Mouse (Mus musculus): ENCODE data around the gene Zfp503.

DNA sequence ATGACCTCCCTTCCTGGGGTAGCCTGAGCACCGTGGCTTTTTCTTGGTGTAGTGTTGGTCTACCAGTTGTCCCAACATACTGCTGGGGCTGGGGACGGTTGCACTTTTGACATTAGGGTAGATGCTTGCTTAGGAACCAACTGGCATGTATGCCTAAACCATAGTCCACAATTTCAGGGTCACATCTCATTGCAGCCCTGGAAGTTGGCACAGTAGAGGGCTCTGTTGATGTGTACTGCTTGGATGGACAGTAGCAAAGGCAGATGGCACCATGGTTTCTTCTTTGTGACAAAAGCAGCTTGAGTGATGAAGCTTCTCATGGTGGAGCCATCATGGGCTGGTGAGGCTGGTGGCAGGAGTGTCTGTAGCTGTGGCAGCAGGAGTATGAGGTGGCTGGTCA lies 52.3 kb downstream of the Zfp503 start:
- TF ChIP-seq POLR2A (IDR thresholded peaks at IDR 0.05; ENCODE audit: insufficient read length, low read depth) (no peak), TCF12 (IDR thresholded peaks at IDR 0.05; ENCODE audit: insufficient read depth, poor library complexity, severe bottlenecking) (no peak), POLR2AphosphoS2 (IDR thresholded peaks at IDR 0.05; ENCODE audit: insufficient read length, low read depth) (no peak), USF1 (IDR thresholded peaks at IDR 0.05; ENCODE audit: low read depth) (no peak), CEBPB (IDR thresholded peaks at IDR 0.05; ENCODE audit: insufficient read depth, poor library complexity, severe bottlenecking) (no peak)
